Mouse (Mus musculus) forebrain, embryonic 11.5 days (tissue): ENCODE results near the gene Fbxo46. TPM values are rescaled to one million over a fixed set of nuclear protein-coding genes. Genes with fewer than 3 reads are reported as not detected.

Experiments used
- ATAC-seq: fragments of 200-750 bp; cut with Nextera tagmentation; replicated peaks from 2 replicates; pipeline ENCODE4 v1.8.0; 2017; ENCODE audit warnings: moderate TSS enrichment; ENCODE audit not compliant: low FRiP score
- DNase-seq: peaks from one replicate; pipeline ENCODE4 v3.0.0-alpha.2; 2017; ENCODE audit warnings: low spot score
- H3K27ac ChIP-seq: fragments of 300-500 bp; sonication (generic); 2 replicates; pipeline ENCODE4 v1.5.1; 2014; ENCODE audit warnings: low read depth, low read length
- H3K27me3 ChIP-seq: fragments of 300-500 bp; sonication (generic); 2 replicates; pipeline ENCODE4 v1.6.1; 2014; ENCODE audit warnings: mild to moderate bottlenecking, low read length, mixed read lengths; ENCODE audit not compliant: control insufficient read depth, insufficient read depth
- H3K36me3 ChIP-seq: fragments of 300-500 bp; sonication (generic); 2 replicates; pipeline ENCODE4 v1.6.1; 2014; ENCODE audit warnings: mild to moderate bottlenecking, low read length, moderate library complexity, mixed read lengths; ENCODE audit not compliant: control insufficient read depth, insufficient read depth
- H3K4me1 ChIP-seq: fragments of 300-500 bp; sonication (generic); replicated peaks from 2 replicates; pipeline ENCODE4 v1.6.1; 2014; ENCODE audit warnings: low read length, mixed read lengths; ENCODE audit not compliant: control insufficient read depth, insufficient read depth
- H3K4me2 ChIP-seq: fragments of 300-500 bp; sonication (generic); 2 replicates; pipeline ENCODE4 v1.6.1; 2014; ENCODE audit warnings: low read depth, mild to moderate bottlenecking, low read length, moderate library complexity, mixed read lengths; ENCODE audit not compliant: severe bottlenecking
- H3K4me3 ChIP-seq: fragments of 300-500 bp; sonication (generic); 2 replicates; pipeline ENCODE4 v1.5.1; 2014; ENCODE audit warnings: low read depth, low read length
- H3K9ac ChIP-seq: fragments of 300-500 bp; sonication (generic); 2 replicates; pipeline ENCODE4 v1.6.1; 2014; ENCODE audit warnings: low read length
- H3K9me3 ChIP-seq: fragments of 300-500 bp; sonication (generic); 2 replicates; pipeline ENCODE4 v1.6.1; 2016; ENCODE audit warnings: low read length, mixed read lengths; ENCODE audit not compliant: control insufficient read depth
- WGBS: fragments of 180-500 bp; shearing (Covaris S2); extraction: QIAGEN DNeasy Blood & Tissue Kit; methylation state at CpG from one replicate; pipeline ENCODE4 v1.1.7; 2014; 5-methylcytosine and 5-hydroxymethylcytosine counted together
- polyA plus RNA-seq: library from polyadenylated mRNA; unstranded; fragments of >200 nt; fragmentation: Nextera tagmentation; extraction: Ambion mirVana; gene quantifications from 2 replicates; pipeline ENCODE4 v1.2.1, GENCODE M21; 2014

Fbxo46 gene
- polyA plus RNA-seq, 1 experiment from 2014 or later = 13.9 TPM

DNA sequence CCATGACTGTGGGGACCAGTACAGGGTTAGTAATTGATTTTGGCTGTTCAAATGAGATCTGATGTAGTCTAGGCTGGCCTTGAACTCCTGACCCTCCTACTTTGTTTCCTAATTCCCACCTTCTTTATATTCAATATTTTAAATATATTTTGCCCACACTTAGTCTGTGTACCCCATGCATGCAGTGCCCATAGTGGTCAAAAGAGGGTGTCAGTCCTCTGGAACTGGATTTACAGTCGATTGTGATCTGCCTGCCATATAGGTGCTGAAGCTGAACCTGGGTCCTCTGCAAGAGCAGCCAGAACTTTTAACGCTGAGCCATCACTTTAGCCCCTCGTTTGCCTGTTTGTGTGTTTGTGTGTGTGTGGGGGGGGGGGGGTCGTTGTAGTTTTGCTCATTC lies 11.0 kb downstream of the Fbxo46 start:
- H3K9me3 ChIP-seq = no peaks in the 10 kb centered on the region
- DNase-seq = no peak
- WGBS = 35% methylated on average over 4 of the region's 4 CpGs
- H3K36me3 ChIP-seq = peaks cover 3% of the 10 kb centered on the region; the same call in 1 of the 2 replicates
- no peak for ATAC-seq
- H3K4me1 ChIP-seq = peaks cover 7% of the 10 kb centered on the region
- peak overlapping the region; percentile 67 for H3K4me2 ChIP-seq
- H3K27ac ChIP-seq = peak overlapping the region; percentile 68; the same call in 1 of the 2 replicates
- H3K27me3 ChIP-seq = no peaks in the 10 kb centered on the region
- peak overlapping the region; percentile 45; the same call in 1 of the 2 replicates for H3K9ac ChIP-seq
- peak overlapping the region; percentile 35; the same call in 1 of the 2 replicates for H3K4me3 ChIP-seq

DNA sequence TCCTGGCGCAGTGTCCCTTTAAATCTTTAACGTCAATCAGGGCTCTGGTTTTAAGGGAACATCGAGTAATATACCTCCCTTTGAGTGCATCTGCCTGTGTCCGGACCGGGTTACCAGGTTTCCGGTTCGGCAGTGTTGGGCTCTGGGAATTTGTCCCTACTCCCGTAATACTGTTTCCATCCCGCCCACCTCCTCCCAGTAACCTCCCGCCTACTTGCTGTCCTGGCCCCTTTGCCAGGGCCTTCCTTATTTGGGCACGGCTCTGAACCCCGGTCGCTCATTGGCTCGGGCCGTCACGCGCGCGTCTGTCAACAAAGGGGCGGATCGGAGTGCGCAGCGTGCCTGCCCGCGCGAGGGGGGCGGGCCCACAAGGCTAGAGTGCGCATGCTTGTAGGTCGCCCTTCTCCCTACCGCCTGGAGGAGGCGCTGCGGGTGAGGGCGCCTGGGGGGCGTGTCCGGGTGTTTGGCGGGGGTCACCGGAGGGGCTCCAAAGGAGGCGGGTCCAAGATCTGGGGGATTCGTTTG lies 11.7 kb downstream of the Fbxo46 start:
- peak overlapping the region; percentile 67 for H3K4me2 ChIP-seq
- no peaks in the 10 kb centered on the region for H3K27me3 ChIP-seq
- H3K9ac ChIP-seq = peak overlapping the region; percentile 45; the same call in 1 of the 2 replicates
- H3K36me3 ChIP-seq = peaks cover 9% of the 10 kb centered on the region; the same call in 1 of the 2 replicates
- H3K9me3 ChIP-seq = no peaks in the 10 kb centered on the region
- H3K4me1 ChIP-seq = peaks cover 7% of the 10 kb centered on the region
- peak overlapping the region; percentile 69 for H3K27ac ChIP-seq
- ATAC-seq = peak; percentile 98
- under 1% methylated on average over 39 of the region's 39 CpGs for WGBS
- DNase-seq = peak; percentile 98
- H3K4me3 ChIP-seq = peak overlapping the region; percentile 35

DNA sequence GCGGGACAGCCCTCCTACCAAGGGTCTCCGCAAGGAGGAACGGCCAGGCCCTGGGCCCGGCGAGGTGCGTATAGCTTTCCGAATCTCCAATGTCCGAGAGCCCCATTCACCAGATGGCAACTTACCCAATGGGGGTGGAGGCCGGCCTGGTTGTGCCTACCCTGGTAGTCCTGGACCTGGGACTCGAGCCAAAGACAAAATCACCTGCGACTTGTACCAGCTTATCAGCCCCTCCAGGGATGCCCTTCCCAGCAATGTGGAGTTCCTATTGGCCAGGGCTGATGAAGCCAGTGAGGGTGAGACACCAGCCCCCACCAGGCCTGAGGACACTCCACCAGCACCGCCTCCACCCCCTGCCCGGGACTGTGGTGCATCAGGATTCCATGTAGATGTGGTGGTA lies 16.5 kb downstream of the Fbxo46 start:
- DNase-seq = no peak
- ATAC-seq = no peak
- Histone ChIP-seq H3K27me3 (no peaks in the 10 kb centered on the region), H3K4me2 (no peak overlapping the region), H3K4me3 (no peak overlapping the region), H3K36me3 (peaks cover 27% of the 10 kb centered on the region; the same call in 1 of the 2 replicates), H3K9ac (no peak overlapping the region), H3K4me1 (peaks cover 3% of the 10 kb centered on the region), H3K9me3 (no peaks in the 10 kb centered on the region), H3K27ac (no peak overlapping the region)
- WGBS = 94% methylated on average over 13 of the region's 13 CpGs

DNA sequence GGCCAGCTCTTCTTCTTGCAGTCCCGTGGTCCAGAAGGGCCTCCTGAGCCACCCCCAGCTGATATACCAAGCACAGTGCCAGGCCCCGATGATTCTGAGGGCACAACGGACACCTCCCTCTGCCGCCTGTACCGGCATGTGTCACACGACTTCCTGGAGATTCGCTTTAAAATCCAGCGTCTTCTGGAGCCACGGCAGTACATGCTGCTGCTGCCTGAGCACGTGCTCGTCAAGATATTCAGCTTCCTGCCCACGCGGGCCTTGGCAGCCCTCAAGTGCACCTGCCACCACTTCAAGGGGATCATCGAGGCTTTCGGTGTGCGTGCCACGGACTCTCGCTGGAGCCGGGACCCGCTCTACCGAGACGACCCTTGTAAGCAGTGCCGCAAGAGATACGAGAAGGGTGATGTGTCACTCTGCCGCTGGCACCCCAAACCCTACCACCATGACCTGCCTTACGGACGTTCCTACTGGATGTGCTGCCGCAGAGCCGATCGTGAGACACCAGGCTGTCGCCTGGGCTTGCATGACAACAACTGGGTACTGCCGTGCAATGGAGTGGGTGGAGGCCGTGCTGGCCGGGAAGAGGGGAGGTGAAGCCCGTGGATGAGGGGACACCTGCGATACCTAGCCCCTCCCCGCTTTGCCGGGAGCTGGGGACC lies 17.1 kb downstream of the Fbxo46 start:
- Histone ChIP-seq H3K4me2 (no peak overlapping the region), H3K9me3 (no peaks in the 10 kb centered on the region), H3K4me1 (peaks cover 2% of the 10 kb centered on the region; the same call in 1 of the 2 replicates), H3K36me3 (peaks cover 27% of the 10 kb centered on the region; the same call in 1 of the 2 replicates), H3K27me3 (no peaks in the 10 kb centered on the region), H3K27ac (no peak overlapping the region), H3K9ac (no peak overlapping the region), H3K4me3 (no peak overlapping the region)
- ATAC-seq (no peak), DNase-seq (no peak)
- WGBS = 93% methylated on average over 38 of the region's 38 CpGs

DNA sequence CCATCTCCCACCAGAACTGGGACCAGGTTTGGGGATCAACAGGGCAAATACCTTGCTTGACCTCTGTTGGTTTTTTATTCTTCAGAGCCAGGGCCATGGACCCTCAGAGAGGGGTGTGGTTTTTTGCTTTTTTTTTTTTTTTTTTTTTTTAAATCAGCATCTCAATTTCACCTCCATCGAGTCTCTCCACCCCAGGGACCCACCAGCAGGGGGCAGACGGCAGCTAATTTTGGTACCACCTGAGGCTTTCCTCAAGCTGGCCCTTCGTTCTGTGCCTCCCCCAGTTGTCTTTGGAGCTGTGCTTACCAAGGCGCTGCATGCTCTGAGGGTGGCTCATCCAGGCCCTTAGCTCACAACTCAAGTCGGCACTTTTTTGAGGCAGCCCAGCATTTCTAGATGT lies 17.7 kb downstream of the Fbxo46 start:
- DNase-seq (peak; percentile 74), ATAC-seq (no peak)
- 49% methylated on average over 5 of the region's 5 CpGs for WGBS
- Histone ChIP-seq H3K9ac (no peak overlapping the region), H3K9me3 (no peaks in the 10 kb centered on the region), H3K36me3 (peaks cover 27% of the 10 kb centered on the region; the same call in 1 of the 2 replicates), H3K27me3 (no peaks in the 10 kb centered on the region), H3K4me1 (no peaks in the 10 kb centered on the region), H3K4me3 (no peak overlapping the region), H3K27ac (no peak overlapping the region), H3K4me2 (no peak overlapping the region)

DNA sequence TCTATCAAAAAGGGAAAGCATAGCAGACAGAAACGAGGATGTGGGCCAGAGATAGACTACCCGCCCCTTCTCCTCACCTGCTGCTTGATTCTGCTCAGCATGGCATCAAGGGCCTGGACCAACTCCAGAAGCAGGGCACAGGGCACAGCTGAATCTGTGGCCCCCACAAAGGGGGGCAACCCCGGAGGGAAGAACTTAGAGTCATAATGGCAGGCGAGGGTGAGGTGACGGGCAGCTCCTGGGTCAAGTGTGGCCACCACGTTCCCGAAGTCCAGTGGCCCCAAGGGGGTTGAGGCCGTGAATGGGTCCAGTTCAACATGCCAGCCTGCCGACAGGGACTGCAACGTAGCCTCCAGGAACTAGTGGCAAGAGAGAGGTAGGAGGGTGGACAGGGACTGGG lies 27.1 kb downstream of the Fbxo46 start:
- H3K27me3 ChIP-seq = no peaks in the 10 kb centered on the region
- H3K9ac ChIP-seq = no peak overlapping the region
- H3K9me3 ChIP-seq = no peaks in the 10 kb centered on the region
- DNase-seq (no peak), ATAC-seq (no peak)
- WGBS = 90% methylated on average over 10 of the region's 10 CpGs
- no peaks in the 10 kb centered on the region; the same call in 1 of the 2 replicates for H3K36me3 ChIP-seq
- H3K4me3 ChIP-seq = no peak overlapping the region
- H3K27ac ChIP-seq = no peak overlapping the region
- peaks cover 15% of the 10 kb centered on the region for H3K4me1 ChIP-seq
- no peak overlapping the region for H3K4me2 ChIP-seq

DNA sequence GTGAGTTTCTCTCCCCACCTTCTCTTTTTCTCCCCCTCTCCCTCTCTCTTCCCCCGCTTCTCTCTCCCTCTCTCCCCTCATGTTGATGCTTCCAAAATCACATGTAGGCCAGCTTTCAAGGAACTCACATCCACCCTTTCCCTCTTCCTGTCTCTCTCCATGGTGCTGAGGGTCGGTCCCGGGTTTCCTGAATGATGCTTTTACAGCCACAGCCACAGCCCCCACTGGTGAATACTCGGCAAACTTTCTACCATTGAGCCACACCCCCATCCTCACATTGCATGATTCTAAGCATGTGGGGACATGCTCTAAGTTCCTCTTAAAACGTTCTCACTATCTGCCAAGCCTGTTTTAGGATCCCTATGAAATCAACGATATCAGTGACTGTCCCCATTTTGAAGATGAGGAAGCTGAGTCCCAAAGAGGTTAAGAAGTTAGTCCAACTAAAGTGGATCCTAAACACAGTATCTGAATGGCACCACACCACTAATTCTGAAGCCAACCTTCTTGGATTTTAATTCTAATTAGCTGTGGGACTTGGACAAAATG lies 27.9 kb downstream of the Fbxo46 start:
- H3K4me2 ChIP-seq = peak overlapping the region; percentile 92; the same call in 1 of the 2 replicates

DNA sequence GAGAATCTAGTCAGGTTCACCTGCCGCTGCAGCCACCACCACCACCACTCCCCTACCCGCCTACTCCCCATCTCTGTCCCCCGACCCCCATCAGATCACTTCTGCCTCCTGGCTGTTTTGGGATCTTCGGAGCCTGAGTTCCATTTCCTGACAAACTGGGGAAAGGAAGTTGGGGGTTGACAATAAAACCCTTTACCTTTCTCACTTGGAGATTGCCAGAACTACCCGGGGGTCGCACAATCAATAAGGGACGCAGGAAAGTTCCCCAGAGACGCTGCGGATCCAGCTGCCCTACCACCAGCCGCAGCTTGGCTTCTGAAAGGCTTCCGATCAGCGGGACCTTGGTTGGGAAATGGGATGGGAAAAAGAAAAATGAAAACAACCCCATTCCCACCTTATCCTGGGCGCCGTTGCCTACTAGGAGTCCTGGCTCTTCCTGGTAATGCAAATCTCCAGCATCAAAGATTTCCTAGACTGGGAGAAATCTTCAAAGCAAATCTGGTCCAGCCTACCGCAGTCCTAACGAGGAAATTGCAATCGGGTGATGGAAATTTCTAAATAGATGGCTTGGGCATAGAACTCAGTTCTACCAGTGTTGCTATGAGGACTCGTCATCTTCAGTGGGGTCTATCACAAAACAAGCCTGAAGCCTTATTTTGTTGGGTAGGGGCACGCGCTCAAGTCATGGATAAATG lies 28.7 kb downstream of the Fbxo46 start:
- no peak for ATAC-seq
- 19% methylated on average over 20 of the region's 20 CpGs for WGBS

More for the DNA sequence above, 27.9 kb downstream of the Fbxo46 start:
- Histone ChIP-seq H3K36me3 (no peaks in the 10 kb centered on the region; the same call in 1 of the 2 replicates), H3K4me1 (peaks cover 15% of the 10 kb centered on the region), H3K27me3 (no peaks in the 10 kb centered on the region), H3K4me3 (no peak overlapping the region), H3K9me3 (no peaks in the 10 kb centered on the region), H3K9ac (no peak overlapping the region; the same call in 1 of the 2 replicates), H3K27ac (no peak overlapping the region)
- ATAC-seq (no peak), DNase-seq (peak; percentile 45)
- 60% methylated on average over 6 of the region's 6 CpGs for WGBS

More for the DNA sequence above, 28.7 kb downstream of the Fbxo46 start:
- Histone ChIP-seq H3K4me3 (peak overlapping the region; percentile 52), H3K9me3 (no peaks in the 10 kb centered on the region), H3K27ac (no peak overlapping the region), H3K4me2 (peak overlapping the region; percentile 92), H3K27me3 (no peaks in the 10 kb centered on the region), H3K36me3 (no peaks in the 10 kb centered on the region; the same call in 1 of the 2 replicates), H3K4me1 (peaks cover 15% of the 10 kb centered on the region), H3K9ac (peak overlapping the region; percentile 66)
- peak; percentile 49 for DNase-seq
